Mouse (Mus musculus): Measurements from ENCODE around the gene Ndufb7.

DNA sequence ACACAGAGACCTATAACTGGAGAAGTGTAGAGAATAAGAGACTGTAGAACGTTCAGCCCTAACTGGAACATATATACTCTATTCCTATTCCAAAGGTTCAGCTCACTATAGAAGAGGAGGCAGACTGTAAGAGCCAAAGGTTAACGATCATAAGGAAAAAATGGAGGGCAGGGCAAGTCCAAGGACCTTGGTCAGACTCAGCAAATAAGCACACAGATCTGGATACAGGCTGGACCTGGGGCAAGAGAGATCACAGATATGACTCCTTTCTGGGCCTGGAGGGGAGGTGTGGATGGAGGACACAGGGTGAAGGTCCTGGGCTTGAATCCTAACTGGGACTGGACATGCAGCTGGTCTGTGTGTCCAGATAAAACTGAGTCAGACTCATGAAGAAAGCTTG lies 31.7 kb upstream of the Ndufb7 start:
- TF ChIP-seq MAX (IDR thresholded peaks at IDR 0.05; ENCODE audit: low read depth) = no peak
- no peak for TF ChIP-seq POLR2A (IDR thresholded peaks at IDR 0.05; ENCODE audit: insufficient read length, low read depth)
- no peak for TF ChIP-seq MYOD1 (IDR thresholded peaks at IDR 0.05; ENCODE audit: control insufficient read depth in 1 of 3, insufficient read length in 2 of 3, low read depth in 2 of 3)
- TF ChIP-seq TCF12 (IDR thresholded peaks at IDR 0.05; ENCODE audit: insufficient read depth, poor library complexity, severe bottlenecking) = no peak
- no peak for TF ChIP-seq SRF (IDR thresholded peaks at IDR 0.05; ENCODE audit: control insufficient read depth, insufficient read length, low read depth)
- TF ChIP-seq USF1 (IDR thresholded peaks at IDR 0.05; ENCODE audit: low read depth) = no peak
- TF ChIP-seq MYOG (IDR thresholded peaks at IDR 0.05; ENCODE audit: control insufficient read depth in 1 of 3, insufficient read depth in 1 of 3, insufficient read length in 2 of 3, low read depth in 2 of 3) = no peak

Measured in myocyte (in vitro differentiated cells).